Mouse (Mus musculus) embryonic facial prominence, embryonic 14.5 days (tissue): ENCODE results near the gene Oca2. TPM values are rescaled to one million over a fixed set of nuclear protein-coding genes. Genes with fewer than 3 reads are reported as not detected.

Experiments used
- ATAC-seq: fragments of 200-750 bp; cut with Nextera tagmentation; 2 replicates; pipeline ENCODE4 v1.8.0; 2017; ENCODE audit warnings: low read depth, moderate number of reproducible peaks, moderate TSS enrichment
- DNase-seq: peaks from one replicate; pipeline ENCODE4 v3.0.0-alpha.2; 2015; ENCODE audit warnings: low spot score
- H3K27ac ChIP-seq: fragments of 300-500 bp; sonication (generic); replicated peaks from 2 replicates; pipeline ENCODE4 v1.5.1; 2014; ENCODE audit warnings: low read depth, mild to moderate bottlenecking, low read length, moderate library complexity
- H3K27me3 ChIP-seq: fragments of 300-500 bp; sonication (generic); replicated peaks from 2 replicates; pipeline ENCODE4 v1.6.1; 2014; ENCODE audit warnings: low read length; ENCODE audit not compliant: control insufficient read depth, insufficient read depth
- H3K36me3 ChIP-seq: fragments of 300-500 bp; sonication (generic); 2 replicates; pipeline ENCODE4 v1.6.1; 2014; ENCODE audit warnings: low read length, mixed read lengths; ENCODE audit not compliant: control insufficient read depth, insufficient read depth
- H3K4me1 ChIP-seq: fragments of 300-500 bp; sonication (generic); 2 replicates; pipeline ENCODE4 v1.6.1; 2014; ENCODE audit warnings: antibody characterized with exemption, low read length; ENCODE audit not compliant: control insufficient read depth, insufficient read depth
- H3K4me2 ChIP-seq: fragments of 300-500 bp; sonication (generic); 2 replicates; pipeline ENCODE4 v1.6.1; 2014; ENCODE audit warnings: low read depth, mild to moderate bottlenecking, low read length, moderate library complexity, mixed read lengths
- H3K4me3 ChIP-seq: fragments of 300-500 bp; sonication (generic); 2 replicates; pipeline ENCODE4 v1.5.1; 2014; ENCODE audit warnings: low read depth, mild to moderate bottlenecking, low read length
- H3K9ac ChIP-seq: fragments of 300-500 bp; sonication (generic); 2 replicates; pipeline ENCODE4 v1.6.1; 2014; ENCODE audit warnings: low read depth, mild to moderate bottlenecking, low read length, moderate library complexity, mixed read lengths
- H3K9me3 ChIP-seq: fragments of 300-500 bp; sonication (generic); 2 replicates; pipeline ENCODE4 v1.6.1; 2016; ENCODE audit warnings: low read length; ENCODE audit not compliant: control insufficient read depth
- WGBS: fragments of 180-500 bp; shearing (Covaris S2); extraction: QIAGEN DNeasy Blood & Tissue Kit; methylation state at CpG from one replicate; pipeline ENCODE4 v1.1.7; 2014; 5-methylcytosine and 5-hydroxymethylcytosine counted together
- polyA plus RNA-seq: library from polyadenylated mRNA; unstranded; fragments of >200 nt; fragmentation: Nextera tagmentation; extraction: Ambion mirVana; gene quantifications from 2 replicates; pipeline ENCODE4 v1.2.1, GENCODE M21; 2014

Gene Oca2
- polyA plus RNA-seq, 1 experiment from 2014 or later, result 0.33 TPM

DNA sequence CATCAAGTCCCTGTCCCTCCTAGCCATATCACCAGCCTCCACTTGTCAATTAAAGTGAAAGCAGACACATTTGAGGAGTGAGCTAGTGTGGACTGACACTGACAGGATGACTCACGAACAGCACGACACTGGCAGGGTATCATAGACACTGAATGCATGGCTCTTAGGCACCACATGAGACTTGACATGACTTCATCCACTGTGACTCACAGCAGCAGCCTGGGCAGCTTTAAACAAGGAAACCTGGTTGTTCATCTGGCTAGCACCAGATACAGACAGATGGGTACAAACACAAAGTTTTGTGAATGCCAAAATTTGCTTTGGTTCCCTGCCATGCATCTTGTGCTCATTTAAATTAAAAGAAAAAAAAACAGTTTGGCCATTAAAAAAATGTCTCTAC is 182.4 kb downstream of the Oca2 start:
- no peak for DNase-seq
- H3K9ac ChIP-seq, result no peak overlapping the region
- no peak overlapping the region for H3K27ac ChIP-seq
- no peaks in the 10 kb centered on the region for H3K36me3 ChIP-seq
- 64% methylated on average over 2 of the region's 2 CpGs for WGBS
- no peak overlapping the region for H3K4me2 ChIP-seq
- no peak for ATAC-seq
- no peaks in the 10 kb centered on the region for H3K27me3 ChIP-seq
- 0 out of 2 replicates have a peak, but pooled peaks cover 3% of the 10 kb centered on the region for H3K4me1 ChIP-seq
- no peaks in the 10 kb centered on the region for H3K9me3 ChIP-seq
- H3K4me3 ChIP-seq, result no peak overlapping the region

DNA sequence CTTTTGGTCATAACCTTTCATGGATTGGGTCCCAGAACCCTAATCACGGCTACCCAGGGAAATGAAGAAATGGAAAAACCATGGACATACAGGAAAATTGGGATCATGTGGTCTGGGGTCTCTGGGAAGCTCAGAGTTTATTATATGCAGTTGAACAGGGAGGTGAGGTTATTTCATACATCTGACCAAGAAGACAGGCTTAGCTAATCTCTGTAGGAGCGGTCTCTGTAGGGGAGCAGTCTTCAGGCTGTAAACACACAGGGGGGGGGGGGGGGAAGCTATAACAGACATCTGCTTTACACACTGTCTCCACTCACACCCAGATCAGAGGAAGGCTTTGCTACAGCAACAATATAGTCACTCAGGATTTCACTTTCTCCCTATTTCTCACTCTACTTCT is 184.0 kb downstream of the Oca2 start:
- no peak overlapping the region for H3K27ac ChIP-seq
- peak; percentile 35 for DNase-seq
- WGBS, result 64% methylated on average over 2 of the region's 2 CpGs
- 0 out of 2 replicates have a peak, but pooled peaks cover 3% of the 10 kb centered on the region for H3K4me1 ChIP-seq
- H3K36me3 ChIP-seq, result no peaks in the 10 kb centered on the region
- H3K4me2 ChIP-seq, result no peak overlapping the region
- no peak overlapping the region for H3K9ac ChIP-seq
- peak; percentile 41; the same call in 1 of the 2 replicates for ATAC-seq
- H3K27me3 ChIP-seq, result no peaks in the 10 kb centered on the region
- no peaks in the 10 kb centered on the region for H3K9me3 ChIP-seq
- no peak overlapping the region for H3K4me3 ChIP-seq

- no peaks in the 10 kb centered on the region for H3K36me3 ChIP-seq
- no peak overlapping the region for H3K4me3 ChIP-seq
- no peaks in the 10 kb centered on the region for H3K4me1 ChIP-seq
- DNase-seq, result peak; percentile 5
- no peak overlapping the region for H3K27ac ChIP-seq
- H3K4me2 ChIP-seq, result no peak overlapping the region
- H3K9ac ChIP-seq, result no peak overlapping the region
- H3K27me3 ChIP-seq, result no peaks in the 10 kb centered on the region
- H3K9me3 ChIP-seq, result no peaks in the 10 kb centered on the region
- no peak for ATAC-seq
- 75% methylated on average over 4 of the region's 4 CpGs for WGBS
These were observed 221.4 kb downstream of the Oca2 start for GRCm38 (mm10) chr7:56460814-56461520.

GRCm38 (mm10) chr7:56498242-56498641 is 258.7 kb downstream of the Oca2 start:
- ATAC-seq, result no peak
- Histone ChIP-seq H3K4me2 (no peak overlapping the region), H3K9ac (no peak overlapping the region), H3K4me1 (no peaks in the 10 kb centered on the region), H3K4me3 (no peak overlapping the region), H3K36me3 (no peaks in the 10 kb centered on the region), H3K27ac (no peak overlapping the region), H3K27me3 (no peaks in the 10 kb centered on the region), H3K9me3 (no peaks in the 10 kb centered on the region)
- DNase-seq, result peak; percentile 36
- WGBS, result 21% methylated on average over 2 of the region's 2 CpGs

- Histone ChIP-seq H3K4me3 (no peak overlapping the region), H3K27ac (no peak overlapping the region), H3K27me3 (no peaks in the 10 kb centered on the region), H3K4me1 (no peaks in the 10 kb centered on the region), H3K36me3 (no peaks in the 10 kb centered on the region), H3K9ac (no peak overlapping the region), H3K9me3 (no peaks in the 10 kb centered on the region), H3K4me2 (no peak overlapping the region)
- WGBS, result 43% methylated on average over 2 of the region's 2 CpGs
- ATAC-seq (peak; percentile 66), DNase-seq (peak; percentile 62)
These were observed 259.8 kb downstream of the Oca2 start for GRCm38 (mm10) chr7:56499319-56499718.

DNA sequence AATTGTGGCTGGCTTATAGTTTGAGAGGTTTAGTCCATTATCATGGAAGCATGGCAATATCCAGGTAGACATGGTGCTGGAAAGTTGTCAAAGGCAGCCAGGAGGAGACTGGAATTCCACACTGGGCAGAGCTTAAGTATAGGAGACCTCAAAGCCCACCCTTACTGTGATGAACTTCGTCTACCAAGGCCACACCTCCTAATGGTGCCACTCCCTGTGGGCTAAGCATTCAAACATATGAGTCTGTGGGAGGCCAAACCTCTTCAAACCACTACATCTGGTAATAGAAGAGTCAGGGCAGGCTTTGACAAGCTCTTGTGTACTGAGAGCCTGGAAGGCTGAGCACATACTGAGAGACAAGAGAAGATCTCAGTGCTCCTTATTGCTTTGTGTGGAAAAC is 260.2 kb downstream of the Oca2 start:
- no peak overlapping the region for H3K4me3 ChIP-seq
- H3K4me2 ChIP-seq, result no peak overlapping the region
- peak overlapping the region; percentile 61 for H3K27ac ChIP-seq
- no peaks in the 10 kb centered on the region for H3K4me1 ChIP-seq
- 0 out of 2 replicates have a peak, but pooled peaks have one; percentile 11 for ATAC-seq
- no peaks in the 10 kb centered on the region for H3K36me3 ChIP-seq
- H3K9me3 ChIP-seq, result no peaks in the 10 kb centered on the region
- H3K9ac ChIP-seq, result no peak overlapping the region
- WGBS, result 31% methylated on average over 1 of the region's 1 CpGs
- peak; percentile 67 for DNase-seq
- H3K27me3 ChIP-seq, result no peaks in the 10 kb centered on the region

- no peak overlapping the region for H3K9ac ChIP-seq
- no peaks in the 10 kb centered on the region for H3K9me3 ChIP-seq
- H3K4me3 ChIP-seq, result no peak overlapping the region
- WGBS, result 63% methylated on average over 1 of the region's 1 CpGs
- H3K36me3 ChIP-seq, result no peaks in the 10 kb centered on the region
- no peaks in the 10 kb centered on the region for H3K27me3 ChIP-seq
- H3K27ac ChIP-seq, result peak overlapping the region; percentile 61
- no peak overlapping the region for H3K4me2 ChIP-seq
- ATAC-seq (peak; percentile 51; the same call in 1 of the 2 replicates), DNase-seq (peak; percentile 76)
- H3K4me1 ChIP-seq, result no peaks in the 10 kb centered on the region
These were observed 260.9 kb downstream of the Oca2 start for GRCm38 (mm10) chr7:56500438-56500837.

GRCm38 (mm10) chr7:56518581-56518980 is 279.0 kb downstream of the Oca2 start:
- Histone ChIP-seq H3K4me1 (peaks cover 3% of the 10 kb centered on the region; the same call in 1 of the 2 replicates), H3K36me3 (no peaks in the 10 kb centered on the region), H3K9ac (no peak overlapping the region), H3K4me3 (no peak overlapping the region), H3K27me3 (no peaks in the 10 kb centered on the region), H3K4me2 (no peak overlapping the region), H3K27ac (no peak overlapping the region), H3K9me3 (no peaks in the 10 kb centered on the region)
- WGBS, result 35% methylated on average over 1 of the region's 1 CpGs
- ATAC-seq (no peak), DNase-seq (no peak)

DNA sequence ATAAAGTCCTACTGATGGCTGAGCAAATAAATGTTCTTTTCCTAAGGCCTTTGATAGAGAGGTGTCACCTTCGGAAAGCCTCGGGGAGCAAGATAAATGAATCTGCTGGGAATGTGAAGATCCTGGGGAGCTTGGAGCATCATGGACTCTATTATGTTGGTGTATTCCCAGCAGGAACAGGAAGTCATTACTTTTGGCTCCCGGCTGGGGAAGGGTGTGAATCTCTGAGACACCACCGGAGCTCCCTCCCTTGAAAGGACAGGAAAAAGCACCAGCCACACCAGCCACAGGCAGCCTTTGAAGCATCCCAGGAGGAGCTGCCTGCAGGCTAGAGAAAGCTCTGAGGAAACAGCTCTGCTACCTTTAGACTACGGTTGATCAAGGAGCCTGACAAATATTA is 280.2 kb downstream of the Oca2 start:
- DNase-seq, result no peak
- H3K36me3 ChIP-seq, result no peaks in the 10 kb centered on the region

More for the DNA sequence above, 280.2 kb downstream of the Oca2 start:
- ATAC-seq, result no peak
- WGBS, result 10% methylated on average over 5 of the region's 5 CpGs
- Histone ChIP-seq H3K4me2 (no peak overlapping the region), H3K9me3 (no peaks in the 10 kb centered on the region), H3K9ac (no peak overlapping the region), H3K27me3 (no peaks in the 10 kb centered on the region), H3K4me3 (no peak overlapping the region), H3K4me1 (peaks cover 3% of the 10 kb centered on the region; the same call in 1 of the 2 replicates), H3K27ac (no peak overlapping the region)
